Mouse (Mus musculus) cerebellum, postnatal 10 days (tissue): ENCODE measurements at regions not wholly inside any gene's neighbourhood (a gene's known extent, or its start where the extent isn't known, plus 50 kb on each side); places are given as distances from the start of the nearest gene placed in this dataset.

Experiments used
- DNase-seq, 2 experiments: peaks; one replicate each; pipeline ENCODE4 v3.0.0; 2021; ENCODE audit warnings: mixed read lengths in 2 of 2

GRCm38 (mm10) chrX:139392777-139393176, 59.3 kb downstream of the Trap1a start:
- DNase-seq, result peak; percentile 3 to 9

- DNase-seq, result peak; percentile 79 to 83
Measured at GRCm38 (mm10) chrX:139416701-139417100, 63.5 kb upstream of the D330045A20Rik start.

- peak; percentile 1 to 11 for DNase-seq
Measured at GRCm38 (mm10) chrX:139419867-139420266, 60.3 kb upstream of the D330045A20Rik start.

- peak in 1 of 2 experiments; percentile 1 for DNase-seq
Measured at GRCm38 (mm10) chrX:139424307-139424706, 55.9 kb upstream of the D330045A20Rik start.
